Mouse (Mus musculus) ES-E14 (cell line): ENCODE results near the gene Rgp1.

Source experiments
- HCFC1 ChIP-seq: IDR thresholded peaks from 2 replicates; pipeline ENCODE4 v1.6.1; 2012; ENCODE audit warnings: low read length, inconsistent platforms, borderline replicate concordance; ENCODE audit not compliant: insufficient read depth
- ZC3H11A ChIP-seq: IDR thresholded peaks from 2 replicates; pipeline ENCODE4 v1.6.1; 2012; ENCODE audit warnings: low read depth, mild to moderate bottlenecking, inconsistent platforms, low read length, borderline replicate concordance

DNA sequence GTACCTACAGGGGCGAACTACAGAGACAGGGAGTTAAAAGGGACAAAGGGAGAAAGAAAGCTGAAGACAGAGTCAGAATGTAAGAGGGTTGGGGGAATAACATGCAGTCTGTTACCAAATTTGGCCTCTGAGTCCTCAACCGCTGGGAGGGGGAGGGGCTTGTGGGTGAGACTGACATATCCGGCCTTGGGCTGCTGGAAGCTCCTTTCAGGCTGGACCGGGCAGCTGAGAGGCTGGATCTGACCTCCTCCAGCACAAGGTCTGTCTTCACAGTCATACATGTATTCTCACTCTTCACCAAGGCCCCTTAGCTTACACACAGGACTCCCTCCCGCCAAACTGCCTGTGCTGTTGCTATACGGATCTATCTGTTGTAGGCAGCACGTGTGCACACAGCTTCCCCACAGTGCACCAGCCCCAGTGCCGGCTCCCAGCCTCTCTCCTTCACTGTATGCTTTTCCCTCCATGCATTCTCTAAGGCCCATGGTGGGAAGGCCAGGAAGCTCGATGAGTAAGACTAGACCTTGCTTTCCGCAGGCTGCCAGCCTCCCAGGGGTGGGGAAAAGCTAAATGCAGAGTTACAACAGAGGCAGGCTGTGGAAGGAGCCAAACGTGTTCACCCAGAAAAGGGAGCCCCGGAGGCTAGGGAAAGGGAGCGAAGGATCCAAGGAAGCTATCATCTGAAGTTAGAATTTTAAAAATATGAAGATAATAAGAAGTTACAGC is 19.7 kb upstream of the Rgp1 start:
- no peak for TF ChIP-seq HCFC1
- TF ChIP-seq ZC3H11A: no peak
